Mouse (Mus musculus) erythroblast, embryonic 14.5 days (primary cell): Measurements from ENCODE around the gene Ccdc61.

Experiments
- GATA1 ChIP-seq: IDR thresholded peaks from 2 replicates; pipeline ENCODE4 v1.6.1; 2012; ENCODE audit warnings: low read length, inconsistent platforms, mixed read lengths
- TAL1 ChIP-seq: IDR thresholded peaks from 3 replicates; pipeline ENCODE4 v1.6.1; 2012; ENCODE audit warnings: low read length, inconsistent platforms, mixed read lengths

DNA sequence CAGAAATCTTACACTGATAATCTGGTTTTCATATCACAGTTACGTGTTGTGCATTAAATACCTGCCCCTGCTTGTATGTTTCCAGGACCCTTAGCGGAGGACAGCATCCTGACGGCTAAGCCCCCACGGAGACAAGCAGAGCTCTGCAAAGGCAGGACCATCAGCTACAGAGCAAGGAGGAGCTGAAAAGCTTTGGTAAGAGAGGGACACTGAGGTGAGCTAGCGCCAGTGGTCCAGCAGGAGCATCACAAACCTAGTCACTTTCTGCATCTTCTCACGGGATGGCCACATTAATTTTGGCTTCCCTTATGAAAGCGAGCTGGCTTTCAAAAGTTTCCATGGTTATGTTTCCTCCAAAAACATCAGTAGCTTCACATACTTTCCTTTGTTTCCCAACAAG, 37.4 kb downstream of the Ccdc61 start:
- no peak for TF ChIP-seq GATA1
- no peak for TF ChIP-seq TAL1
